Mouse (Mus musculus) ES-E14 (cell line): ENCODE data around the gene Gps1. TPM values are rescaled to one million over a fixed set of nuclear protein-coding genes. Genes with fewer than 3 reads are reported as not detected.
"Not testable (repeated sequence)": the region's sequence is repeated elsewhere in the genome, so short reads cannot be mapped to it uniquely, and the experiment has no call there.

ENCODE experiments used
- DNase-seq: peaks from one replicate; pipeline ENCODE4 v3.0.0-alpha.2; 2013; ENCODE audit warnings: low read depth, low spot score
- H3K27ac ChIP-seq: 2 replicates; pipeline ENCODE4 v1.5.1; 2012; ENCODE audit warnings: low read depth, mild to moderate bottlenecking, low read length, moderate library complexity, mixed read lengths; ENCODE audit not compliant: poor library complexity, insufficient read depth, severe bottlenecking
- H3K36me3 ChIP-seq: 2 replicates; pipeline ENCODE4 v1.6.1; 2012; ENCODE audit warnings: mild to moderate bottlenecking, low read length, moderate library complexity, mixed read lengths; ENCODE audit not compliant: control insufficient read depth, poor library complexity, insufficient read depth, severe bottlenecking
- H3K4me1 ChIP-seq, 2 experiments: fragments of 150-350 bp in 1 of 2; sonication (generic) in 1 of 2; 2 replicates each; pipeline ENCODE4 v1.6.1; 2012; ENCODE audit warnings: low read length in 2 of 2, mild to moderate bottlenecking in 1 of 2, mixed read lengths in 1 of 2; ENCODE audit not compliant: control insufficient read depth in 2 of 2, insufficient read depth in 2 of 2, poor library complexity in 1 of 2
- H3K4me3 ChIP-seq, 2 experiments: fragments of 150-350 bp in 1 of 2; sonication (generic) in 1 of 2; 2 replicates each; pipeline ENCODE4 v1.5.1; 2012; ENCODE audit warnings: low read length in 2 of 2, low read depth in 1 of 2, mild to moderate bottlenecking in 1 of 2, mixed read lengths in 1 of 2; ENCODE audit not compliant: insufficient read depth in 1 of 2, poor library complexity in 1 of 2, severe bottlenecking in 1 of 2
- H3K9ac ChIP-seq: 2 replicates; pipeline ENCODE4 v1.6.1; 2012; ENCODE audit warnings: low read depth, mild to moderate bottlenecking, low read length, mixed read lengths; ENCODE audit not compliant: poor library complexity, insufficient read depth, severe bottlenecking
- H3K9me3 ChIP-seq: fragments of 150-350 bp; sonication (generic); 2 replicates; pipeline ENCODE4 v1.6.1; 2012; ENCODE audit warnings: low read depth, mild to moderate bottlenecking, low read length; ENCODE audit not compliant: control insufficient read depth, insufficient read depth
- CHD2 ChIP-seq: IDR thresholded peaks from 2 replicates; pipeline ENCODE4 v1.6.1; 2014; ENCODE audit warnings: mild to moderate bottlenecking, low read depth, low read length, inconsistent platforms
- HCFC1 ChIP-seq: IDR thresholded peaks from 2 replicates; pipeline ENCODE4 v1.6.1; 2012; ENCODE audit warnings: low read length, inconsistent platforms, borderline replicate concordance; ENCODE audit not compliant: insufficient read depth
- MAFK ChIP-seq: IDR thresholded peaks from 2 replicates; pipeline ENCODE4 v1.6.1; 2014; ENCODE audit warnings: mild to moderate bottlenecking, low read depth, low read length, inconsistent platforms; ENCODE audit not compliant: insufficient read depth
- ZC3H11A ChIP-seq: IDR thresholded peaks from 2 replicates; pipeline ENCODE4 v1.6.1; 2012; ENCODE audit warnings: low read depth, mild to moderate bottlenecking, inconsistent platforms, low read length, borderline replicate concordance
- ZNF384 ChIP-seq: IDR thresholded peaks from 2 replicates; pipeline ENCODE4 v1.6.1; 2012; ENCODE audit warnings: low read depth, low read length, inconsistent platforms
- in situ Hi-C, 2 experiments: fragments of 600-800 bp; cut with MboI; formaldehyde crosslinking; loops; one replicate each; pipeline ENCODE4 v1.15.1; 2025; ENCODE audit warnings: low sequenced_read_pairs in 2 of 2, inconsistent platforms in 1 of 2; ENCODE audit not compliant: unreplicated experiment in 2 of 2
- total RNA-seq: library from RNA; depleted of rRNA; stranded (reverse); fragments of 300-350 nt; gene quantifications from 2 replicates; pipeline ENCODE4 v1.2.3, GENCODE M21; 2012; rRNA removed

Gene Gps1
- total RNA-seq, 1 experiment, result 289 TPM

DNA sequence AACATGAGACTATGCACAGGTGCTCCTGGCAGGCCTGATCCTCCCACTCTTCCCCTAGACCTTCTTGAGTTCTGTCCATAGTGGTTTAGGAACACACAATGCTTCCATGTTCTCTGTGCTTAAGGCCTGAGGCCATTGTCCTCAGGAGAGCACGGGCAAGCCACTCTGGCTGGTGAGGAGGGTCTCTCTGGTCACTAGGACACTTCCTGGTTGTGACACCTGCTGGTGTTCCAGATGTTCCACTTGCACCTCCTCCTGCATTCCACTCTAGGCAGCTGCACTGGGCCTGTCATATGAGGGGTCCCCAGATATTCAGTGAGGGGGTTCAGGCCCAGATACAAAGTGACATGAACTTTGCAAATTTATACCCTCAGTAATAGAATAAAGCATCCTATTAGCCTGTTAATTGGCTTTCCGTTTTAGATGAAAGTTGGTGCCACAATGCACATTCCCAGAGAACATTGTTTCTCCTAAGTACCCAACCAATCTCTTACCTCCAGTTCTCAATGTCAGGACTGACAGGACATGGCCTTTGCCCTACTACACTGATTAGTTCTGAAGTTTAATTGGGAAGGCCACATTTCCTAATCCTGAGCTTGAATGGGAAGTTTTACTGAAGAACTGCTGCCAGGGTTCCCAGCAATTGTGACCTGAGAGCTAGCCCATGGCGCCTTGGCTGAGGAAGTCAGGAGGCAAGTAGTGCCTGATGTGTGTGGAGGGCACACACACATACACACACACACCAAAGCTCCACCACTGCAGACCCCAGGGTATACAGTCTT, 47.8 kb downstream of the Gps1 start:
- Histone ChIP-seq H3K9me3 (no peaks in the 10 kb centered on the region), H3K4me3 (no peak overlapping the region), H3K9ac (no peak overlapping the region), H3K36me3 (no peaks in the 10 kb centered on the region), H3K27ac (no peak overlapping the region), H3K4me1 (no peaks in the 10 kb centered on the region; a peak in 1 of 4 replicates)
- DNase-seq, result no peak
- in situ Hi-C loops, result no loop called here
- no peak for TF ChIP-seq ZNF384
- TF ChIP-seq ZC3H11A, result no peak
- no peak for TF ChIP-seq MAFK
- TF ChIP-seq HCFC1, result no peak
- TF ChIP-seq CHD2, result no peak

DNA sequence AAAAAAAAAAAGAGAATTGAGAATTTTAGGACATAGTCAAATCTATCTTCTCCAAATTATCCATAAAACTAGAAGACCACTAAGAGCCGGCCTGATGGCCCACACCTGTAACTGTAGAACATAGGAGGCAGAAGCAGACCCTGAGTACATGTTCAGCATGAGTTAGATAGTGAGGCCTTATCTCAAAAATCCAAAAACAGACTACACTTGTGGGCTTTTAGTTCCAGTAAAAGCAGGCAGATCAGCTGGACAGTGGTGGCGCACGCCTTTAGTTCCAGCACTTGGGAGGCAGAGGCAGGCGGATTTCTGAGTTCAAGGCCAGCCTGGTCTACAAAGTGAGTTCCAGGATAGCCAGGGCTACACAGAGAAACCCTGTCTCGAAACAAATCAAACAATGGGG, 48.9 kb downstream of the Gps1 start:
- H3K27ac ChIP-seq, H3K4me1 ChIP-seq, H3K36me3 ChIP-seq, DNase-seq, H3K4me3 ChIP-seq, in situ Hi-C loops, H3K9me3 ChIP-seq, H3K9ac ChIP-seq: not testable (repeated sequence)

- Histone ChIP-seq H3K36me3 (no peaks in the 10 kb centered on the region), H3K9me3 (no peaks in the 10 kb centered on the region), H3K4me1 (no peaks in the 10 kb centered on the region; a peak in 1 of 4 replicates), H3K4me3 (no peak overlapping the region), H3K9ac (no peak overlapping the region), H3K27ac (no peak overlapping the region)
- no peak for DNase-seq
- in situ Hi-C loops, result no loop called here
- TF ChIP-seq HCFC1 (no peak), MAFK (no peak), CHD2 (no peak), ZNF384 (no peak), ZC3H11A (no peak)
Measured at GRCm38 (mm10) chr11:120833555-120834280, 49.6 kb downstream of the Gps1 start.

Other genes with a start within 250 kb of the Gps1 start
- gene Mcrip1, start 234.5 kb upstream of the Gps1 start, total RNA-seq, result 18.9 and 20.2 TPM in 2 replicates
- not detected in 2 replicates for gene Ppp1r27, start 233.1 kb upstream of the Gps1 start, total RNA-seq
- gene P4hb, start 211.0 kb upstream of the Gps1 start, total RNA-seq, result 904 and 977 TPM in 2 replicates
- 161 and 253 TPM in 2 replicates for gene Arhgdia, start 202.6 kb upstream of the Gps1 start, total RNA-seq
- gene Alyref, start 185.9 kb upstream of the Gps1 start, total RNA-seq, result 300 and 397 TPM in 2 replicates
- gene Anapc11, start 185.9 kb upstream of the Gps1 start, total RNA-seq, result 87.4 and 98.4 TPM in 2 replicates
- gene Npb, start 175.8 kb upstream of the Gps1 start, total RNA-seq, result 0.69 and 0.94 TPM in 2 replicates
- gene Pcyt2, start 166.3 kb upstream of the Gps1 start, total RNA-seq, result 88.6 and 188 TPM in 2 replicates
- 29.4 and 33.2 TPM in 2 replicates for gene Sirt7, start 159.0 kb upstream of the Gps1 start, total RNA-seq
- gene Mafg, start 150.7 kb upstream of the Gps1 start, total RNA-seq, result 42.6 and 48.4 TPM in 2 replicates
- gene Pycr1, start 140.5 kb upstream of the Gps1 start, total RNA-seq, result 19.0 and 19.6 TPM in 2 replicates
- gene Myadml2, start 136.1 kb upstream of the Gps1 start, total RNA-seq, result 0.63 TPM in 1 of 2 replicates, not detected in the other
- gene Notum, start 123.1 kb upstream of the Gps1 start, total RNA-seq, result 47.8 and 196 TPM in 2 replicates
- 85.2 and 144 TPM in 2 replicates for gene Aspscr1, start 111.3 kb upstream of the Gps1 start, total RNA-seq
- gene Cenpx, start 70.5 kb upstream of the Gps1 start, total RNA-seq, result 53.9 TPM in 2 replicates
- 30.3 and 65.0 TPM in 2 replicates for gene Lrrc45, start 70.3 kb upstream of the Gps1 start, total RNA-seq
- gene Rac3, start 62.8 kb upstream of the Gps1 start, total RNA-seq, result 20.1 and 34.3 TPM in 2 replicates
- 43.6 and 66.6 TPM in 2 replicates for gene Dcxr, start 57.0 kb upstream of the Gps1 start, total RNA-seq
- not detected in 2 replicates for gene Cbr2, start 52.2 kb upstream of the Gps1 start, total RNA-seq
- gene Hmga1b, start 21.5 kb upstream of the Gps1 start, total RNA-seq, result 184 and 244 TPM in 2 replicates
- 18.8 and 28.6 TPM in 2 replicates for gene Rfng, start 65 bp upstream of the Gps1 start, total RNA-seq
- gene Dus1l, start 12.1 kb downstream of the Gps1 start, total RNA-seq, result 101 and 124 TPM in 2 replicates
- gene Fasn, start 40.3 kb downstream of the Gps1 start, total RNA-seq, result 210 and 251 TPM in 2 replicates
- 1.8 and 3.0 TPM in 2 replicates for gene Ccdc57, start 148.6 kb downstream of the Gps1 start, total RNA-seq
- gene Slc16a3, start 164.2 kb downstream of the Gps1 start, total RNA-seq, result 261 and 568 TPM in 2 replicates
- gene Csnk1d, start 207.1 kb downstream of the Gps1 start, total RNA-seq, result 50.8 and 60.7 TPM in 2 replicates